Mouse (Mus musculus) midbrain, embryonic 11.5 days (tissue): ENCODE data around the gene Taok2. TPM values are rescaled to one million over a fixed set of nuclear protein-coding genes. Genes with fewer than 3 reads are reported as not detected.
A peak's percentile ranks its signal among the peaks of the same experiment; 100 is the strongest.

Experiments
- ATAC-seq: fragments of 200-750 bp; cut with Nextera tagmentation; 2 replicates; pipeline ENCODE4 v1.8.0; 2017; ENCODE audit warnings: moderate TSS enrichment, moderate library complexity; ENCODE audit not compliant: low FRiP score
- DNase-seq: peaks from one replicate; pipeline ENCODE4 v3.0.0; 2015; ENCODE audit warnings: low spot score; ENCODE audit errors: missing footprints
- H3K27ac ChIP-seq: fragments of 300-500 bp; sonication (generic); 2 replicates; pipeline ENCODE4 v1.5.1; 2014; ENCODE audit warnings: low read depth, low read length
- H3K27me3 ChIP-seq: fragments of 300-500 bp; sonication (generic); 2 replicates; pipeline ENCODE4 v1.6.1; 2014; ENCODE audit warnings: mild to moderate bottlenecking, low read length, moderate library complexity, mixed read lengths; ENCODE audit not compliant: control insufficient read depth, insufficient read depth
- H3K36me3 ChIP-seq: fragments of 300-500 bp; sonication (generic); 2 replicates; pipeline ENCODE4 v1.6.1; 2014; ENCODE audit warnings: mild to moderate bottlenecking, low read length, moderate library complexity, mixed read lengths; ENCODE audit not compliant: control insufficient read depth, insufficient read depth
- H3K4me1 ChIP-seq: fragments of 300-500 bp; sonication (generic); 2 replicates; pipeline ENCODE4 v1.6.1; 2014; ENCODE audit warnings: low read length; ENCODE audit not compliant: control insufficient read depth, insufficient read depth
- H3K4me2 ChIP-seq: fragments of 300-500 bp; sonication (generic); 2 replicates; pipeline ENCODE4 v1.6.1; 2014; ENCODE audit warnings: mild to moderate bottlenecking, moderate library complexity
- H3K4me3 ChIP-seq: fragments of 300-500 bp; sonication (generic); 2 replicates; pipeline ENCODE4 v1.5.1; 2014; ENCODE audit warnings: low read depth, low read length
- H3K9ac ChIP-seq: fragments of 300-500 bp; sonication (generic); 2 replicates; pipeline ENCODE4 v1.6.1; 2014; ENCODE audit warnings: low read length
- H3K9me3 ChIP-seq: fragments of 300-500 bp; sonication (generic); 2 replicates; pipeline ENCODE4 v1.6.1; 2016; ENCODE audit warnings: low read length; ENCODE audit not compliant: control insufficient read depth
- WGBS: fragments of 180-500 bp; shearing (Covaris S2); extraction: QIAGEN DNeasy Blood & Tissue Kit; methylation state at CpG from one replicate; pipeline ENCODE4 v1.1.7; 2014; 5-methylcytosine and 5-hydroxymethylcytosine counted together
- polyA plus RNA-seq: library from polyadenylated mRNA; unstranded; fragments of >200 nt; fragmentation: Nextera tagmentation; extraction: Ambion mirVana; gene quantifications from 2 replicates; pipeline ENCODE4 v1.2.1, GENCODE M21; 2014

The Taok2 gene
- polyA plus RNA-seq, 1 experiment from 2014 or later = 27.2 TPM

DNA sequence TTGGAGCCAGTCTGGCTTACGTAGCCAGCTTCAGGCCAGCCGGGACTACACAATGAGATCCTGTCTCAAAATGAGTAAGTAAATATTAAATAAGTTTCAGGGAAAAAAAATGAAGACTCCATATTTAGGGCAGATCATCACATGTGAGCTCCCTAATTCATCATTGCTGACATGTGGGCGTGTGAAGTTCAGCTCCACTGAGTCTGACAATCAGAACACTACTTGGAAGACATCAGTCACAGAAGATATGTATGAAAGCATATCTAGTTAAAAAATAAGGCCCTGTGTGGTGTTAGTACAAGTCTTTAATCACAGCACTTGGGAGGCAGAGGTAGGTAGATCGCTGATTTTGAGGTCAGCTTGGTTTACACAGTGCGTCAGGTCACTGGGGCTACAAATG lies 2.8 kb upstream of the Taok2 start:
- no peak overlapping the region for H3K4me2 ChIP-seq
- H3K27me3 ChIP-seq = no peaks in the 10 kb centered on the region
- H3K4me3 ChIP-seq = no peak overlapping the region
- peaks cover 14% of the 10 kb centered on the region for H3K4me1 ChIP-seq
- H3K9ac ChIP-seq = no peak overlapping the region
- no peaks in the 10 kb centered on the region for H3K9me3 ChIP-seq
- H3K36me3 ChIP-seq = 0 out of 2 replicates have a peak, but pooled peaks cover 4% of the 10 kb centered on the region
- no peak for ATAC-seq
- H3K27ac ChIP-seq = no peak overlapping the region
- 87% methylated on average over 5 of the region's 5 CpGs for WGBS
- DNase-seq = no peak

DNA sequence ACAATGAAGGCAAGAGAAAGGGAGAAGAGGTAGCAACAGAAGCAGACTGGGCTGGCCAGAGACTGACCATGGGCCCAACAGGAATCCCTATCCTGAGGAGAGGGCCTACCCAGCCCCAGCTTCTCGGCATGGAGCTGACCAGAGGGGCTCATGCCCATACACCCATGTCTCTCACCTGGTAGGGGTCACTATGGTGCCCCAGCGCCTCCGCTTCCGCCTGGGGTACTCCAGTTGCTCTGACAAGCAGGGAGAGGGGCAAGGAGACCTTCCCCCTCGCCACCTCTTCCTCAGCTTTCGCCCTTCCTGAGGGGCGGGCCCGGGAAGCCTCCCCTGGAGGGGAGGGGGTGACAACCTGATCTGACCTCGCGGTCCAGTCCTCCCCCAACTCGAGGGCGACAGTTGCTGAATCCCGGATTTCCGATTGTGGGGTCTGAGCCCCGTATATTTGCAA lies 747 bp downstream of the Taok2 start:
- H3K9me3 ChIP-seq = no peaks in the 10 kb centered on the region
- peak overlapping the region; percentile 86 for H3K9ac ChIP-seq
- H3K36me3 ChIP-seq = peaks cover 10% of the 10 kb centered on the region
- peak overlapping the region; percentile 98 for H3K4me2 ChIP-seq
- WGBS = 0% methylated on average over 13 of the region's 15 CpGs
- peaks cover 23% of the 10 kb centered on the region for H3K4me1 ChIP-seq
- H3K27me3 ChIP-seq = no peaks in the 10 kb centered on the region
- peak overlapping the region; percentile 75 for H3K4me3 ChIP-seq
- DNase-seq (peak; percentile 91), ATAC-seq (0 out of 2 replicates have a peak, but pooled peaks have one; percentile 8)
- H3K27ac ChIP-seq = 0 out of 2 replicates have a peak overlapping the region, but pooled peaks have one; percentile 16

DNA sequence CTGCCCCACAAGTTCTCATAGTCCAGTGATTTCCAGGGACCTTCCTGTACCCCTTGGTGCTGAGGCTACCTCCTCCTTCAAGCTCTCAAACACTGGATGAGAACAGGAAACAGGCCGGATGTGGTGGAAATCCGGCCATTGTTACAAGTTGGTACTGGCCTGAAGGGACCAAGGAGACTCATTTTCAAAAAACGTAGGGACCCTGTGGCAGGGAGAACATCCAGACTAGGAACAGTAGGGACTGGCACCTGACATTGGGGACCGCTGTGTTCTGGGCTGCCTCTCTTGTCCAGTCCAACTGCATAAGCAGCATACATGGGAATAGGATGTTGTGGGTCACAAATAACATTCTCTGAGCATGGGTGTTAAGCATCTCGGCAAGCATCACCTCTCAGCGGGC lies 3.5 kb downstream of the Taok2 start:
- H3K27ac ChIP-seq = no peak overlapping the region
- H3K9me3 ChIP-seq = no peaks in the 10 kb centered on the region
- peak overlapping the region; percentile 10; the same call in 1 of the 2 replicates for H3K4me2 ChIP-seq
- DNase-seq (peak; percentile 31), ATAC-seq (no peak)
- H3K27me3 ChIP-seq = no peaks in the 10 kb centered on the region
- 84% methylated on average over 6 of the region's 6 CpGs for WGBS
- peaks cover 23% of the 10 kb centered on the region for H3K4me1 ChIP-seq
- H3K4me3 ChIP-seq = no peak overlapping the region; the same call in 1 of the 2 replicates
- H3K9ac ChIP-seq = 0 out of 2 replicates have a peak overlapping the region, but pooled peaks have one; percentile 4
- H3K36me3 ChIP-seq = peaks cover 19% of the 10 kb centered on the region

DNA sequence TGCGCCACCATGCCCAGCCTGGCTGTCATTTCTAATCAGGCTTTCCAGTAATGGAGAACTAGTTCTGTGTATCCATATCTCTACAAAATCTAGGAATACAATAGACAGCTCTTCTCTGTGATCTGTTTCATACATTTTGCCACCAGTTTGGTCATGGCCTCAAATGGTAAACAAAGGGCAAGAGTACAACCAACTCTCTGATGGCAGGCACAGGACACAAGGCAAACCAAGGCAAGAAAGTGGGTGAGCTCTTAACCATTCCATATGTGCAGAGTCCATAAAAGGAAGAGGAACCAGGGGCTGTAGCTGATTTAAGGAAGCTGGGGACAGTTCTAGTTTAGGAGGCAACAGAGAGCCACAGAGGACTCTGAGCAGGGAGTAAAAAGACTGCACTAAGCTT lies 7.3 kb downstream of the Taok2 start:
- H3K4me2 ChIP-seq = no peak overlapping the region
- H3K9ac ChIP-seq = no peak overlapping the region
- no peaks in the 10 kb centered on the region for H3K9me3 ChIP-seq
- peaks cover 8% of the 10 kb centered on the region for H3K4me1 ChIP-seq
- H3K36me3 ChIP-seq = peaks cover 49% of the 10 kb centered on the region
- H3K27ac ChIP-seq = no peak overlapping the region
- H3K4me3 ChIP-seq = no peak overlapping the region
- ATAC-seq (no peak), DNase-seq (peak; percentile 73)
- 92% methylated on average over 1 of the region's 1 CpGs for WGBS
- no peaks in the 10 kb centered on the region for H3K27me3 ChIP-seq

DNA sequence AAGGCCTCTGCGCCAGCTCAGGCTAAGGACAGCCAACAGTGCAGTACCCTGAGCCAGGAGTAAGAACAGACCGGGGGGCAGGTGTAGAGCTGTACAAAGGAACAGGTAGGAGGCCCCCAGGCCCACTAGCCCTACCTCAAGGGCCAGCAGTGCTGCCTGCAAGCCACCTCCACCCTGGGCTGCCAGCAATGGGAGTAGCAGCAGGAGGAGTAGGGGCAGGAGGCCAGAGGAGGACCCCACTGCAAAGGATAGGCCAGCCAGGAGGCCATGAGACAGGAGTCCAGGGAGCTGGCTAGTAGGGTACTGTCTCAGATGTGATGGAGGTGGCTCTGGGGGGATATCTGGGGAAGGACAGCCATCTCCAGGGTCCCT lies 14.0 kb downstream of the Taok2 start:
- H3K4me2 ChIP-seq = no peak overlapping the region
- WGBS = 90% methylated on average over 2 of the region's 2 CpGs
- peaks cover 59% of the 10 kb centered on the region for H3K36me3 ChIP-seq
- H3K27ac ChIP-seq = no peak overlapping the region
- H3K9me3 ChIP-seq = no peaks in the 10 kb centered on the region
- H3K4me1 ChIP-seq = no peaks in the 10 kb centered on the region
- DNase-seq (no peak), ATAC-seq (no peak)
- no peaks in the 10 kb centered on the region for H3K27me3 ChIP-seq
- no peak overlapping the region for H3K9ac ChIP-seq
- no peak overlapping the region for H3K4me3 ChIP-seq

DNA sequence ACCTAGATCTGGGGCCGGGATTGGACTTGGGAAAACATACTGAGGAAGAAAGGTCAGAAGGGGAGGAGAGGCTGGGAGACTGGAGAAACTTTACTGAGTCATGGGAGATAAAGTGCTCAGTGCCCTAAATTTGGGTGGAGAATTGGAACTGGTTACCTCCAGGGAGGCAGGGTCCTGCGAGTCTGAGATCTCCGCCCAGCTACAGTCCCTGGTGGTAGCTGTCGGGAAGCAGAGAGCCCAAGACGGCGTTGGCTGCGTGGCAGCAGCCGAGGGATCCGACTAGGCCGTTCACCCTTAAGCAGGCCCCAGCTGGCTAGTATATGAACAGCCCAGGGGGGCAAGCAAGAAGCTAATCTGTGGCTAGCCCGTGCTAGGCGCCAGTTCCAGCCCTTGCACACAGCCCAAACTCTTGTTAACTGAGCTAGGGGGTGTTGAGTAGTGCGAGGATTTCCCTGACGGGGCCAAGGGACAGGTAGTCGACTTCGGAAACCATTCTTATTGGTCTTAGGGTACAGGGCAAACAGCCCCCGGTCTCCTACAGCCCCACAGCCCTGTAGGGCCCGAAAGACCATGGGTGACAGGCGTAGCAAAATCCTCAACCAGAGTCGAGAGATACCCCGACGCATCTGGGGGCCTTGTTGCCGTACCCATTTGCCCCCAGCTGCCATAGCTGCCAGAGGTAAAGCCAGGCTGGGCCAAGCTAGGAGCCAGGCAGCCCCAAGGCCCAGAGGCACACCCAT lies 14.6 kb downstream of the Taok2 start:
- no peak overlapping the region for H3K27ac ChIP-seq
- no peak overlapping the region for H3K9ac ChIP-seq
- ATAC-seq (no peak), DNase-seq (no peak)
- no peak overlapping the region for H3K4me2 ChIP-seq
- no peaks in the 10 kb centered on the region for H3K27me3 ChIP-seq
- 91% methylated on average over 23 of the region's 23 CpGs for WGBS
- H3K4me3 ChIP-seq = no peak overlapping the region
- H3K4me1 ChIP-seq = no peaks in the 10 kb centered on the region
- H3K36me3 ChIP-seq = peaks cover 55% of the 10 kb centered on the region
- no peaks in the 10 kb centered on the region for H3K9me3 ChIP-seq

DNA sequence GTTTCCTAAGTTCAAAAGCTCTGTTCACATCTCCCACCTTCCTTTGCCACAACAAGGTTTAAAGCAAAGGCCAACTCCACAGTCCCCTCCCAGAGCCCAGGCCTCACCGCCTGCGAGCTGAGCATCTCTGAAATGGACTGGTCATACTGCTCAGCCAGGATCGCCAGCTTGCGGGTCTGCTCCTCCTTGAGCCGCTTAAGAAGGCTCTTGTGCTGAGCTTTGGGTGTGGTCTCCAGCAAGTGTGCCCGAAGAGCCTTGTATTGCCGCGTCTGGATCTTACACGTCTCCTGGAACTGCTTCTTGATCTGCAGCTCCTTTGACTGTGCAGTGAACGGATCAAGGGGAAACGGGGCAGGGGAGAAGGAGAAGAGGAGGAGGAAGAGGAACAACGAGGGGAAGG lies 16.5 kb downstream of the Taok2 start:
- DNase-seq (no peak), ATAC-seq (no peak)
- Histone ChIP-seq H3K4me2 (no peak overlapping the region), H3K9me3 (no peaks in the 10 kb centered on the region), H3K4me3 (no peak overlapping the region), H3K27ac (no peak overlapping the region), H3K27me3 (no peaks in the 10 kb centered on the region), H3K36me3 (peaks cover 52% of the 10 kb centered on the region), H3K9ac (no peak overlapping the region), H3K4me1 (peaks cover 15% of the 10 kb centered on the region)
- WGBS = 86% methylated on average over 12 of the region's 12 CpGs

DNA sequence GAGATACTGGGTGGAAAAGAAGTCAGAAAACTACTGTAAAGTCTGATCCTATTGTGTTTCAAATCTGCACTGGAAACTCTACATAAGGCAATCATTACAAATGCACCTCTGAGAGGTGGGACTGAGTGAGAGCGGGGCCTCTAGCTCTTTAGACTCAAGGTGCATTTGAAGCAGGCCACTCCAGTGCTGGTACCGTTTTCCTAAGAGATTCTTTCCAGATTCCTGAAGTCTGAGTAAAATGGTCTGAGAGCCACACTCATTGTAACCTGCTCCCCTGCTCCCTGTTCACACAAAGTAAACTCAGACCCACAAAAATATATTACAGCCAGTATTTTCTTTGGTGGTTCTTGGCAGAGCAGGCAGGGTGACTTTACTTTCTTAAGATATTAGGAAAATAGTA lies 17.0 kb downstream of the Taok2 start:
- Histone ChIP-seq H3K27ac (no peak overlapping the region), H3K9me3 (no peaks in the 10 kb centered on the region), H3K36me3 (peaks cover 47% of the 10 kb centered on the region), H3K27me3 (no peaks in the 10 kb centered on the region), H3K9ac (no peak overlapping the region), H3K4me1 (peaks cover 19% of the 10 kb centered on the region), H3K4me3 (no peak overlapping the region), H3K4me2 (no peak overlapping the region)
- DNase-seq (no peak), ATAC-seq (no peak)
- 90% methylated on average over 2 of the region's 2 CpGs for WGBS

DNA sequence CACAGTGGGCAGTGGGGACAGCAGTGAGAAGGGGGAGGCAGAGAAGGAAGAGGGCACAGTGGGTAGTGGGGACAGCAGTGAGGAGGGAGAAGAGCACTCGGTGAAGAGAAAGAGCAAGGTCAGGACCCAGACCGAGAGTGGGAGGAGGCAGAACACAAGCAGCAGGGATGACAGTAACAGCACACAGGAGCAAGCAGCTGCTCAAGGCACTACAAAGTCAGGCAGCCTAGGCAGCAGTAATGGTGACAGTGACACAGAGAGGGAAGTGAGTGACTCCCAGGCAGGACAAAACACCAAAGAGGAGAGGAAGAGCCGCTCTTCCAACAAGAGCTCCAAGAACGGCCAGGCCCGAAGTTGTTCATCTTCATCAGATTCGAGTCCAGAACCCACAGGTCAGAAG lies 20.7 kb downstream of the Taok2 start:
- H3K36me3 ChIP-seq = peaks cover 31% of the 10 kb centered on the region
- peak overlapping the region; percentile 81 for H3K9ac ChIP-seq
- H3K4me1 ChIP-seq = peaks cover 26% of the 10 kb centered on the region
- no peaks in the 10 kb centered on the region for H3K9me3 ChIP-seq
- peak overlapping the region; percentile 57 for H3K4me3 ChIP-seq
- peak overlapping the region; percentile 66 for H3K4me2 ChIP-seq
- H3K27me3 ChIP-seq = no peaks in the 10 kb centered on the region
- H3K27ac ChIP-seq = peak overlapping the region; percentile 77; the same call in 1 of the 2 replicates
- ATAC-seq = no peak
- no peak for DNase-seq
- 71% methylated on average over 6 of the region's 6 CpGs for WGBS
